Mouse (Mus musculus) erythroblast, adult 5-6 weeks (primary cell): ENCODE data around the gene Myom3. TPM values are rescaled to one million over a fixed set of nuclear protein-coding genes. Genes with fewer than 3 reads are reported as not detected.

Experiments
- ATAC-seq: replicated peaks from 2 replicates; pipeline ENCODE4 v1.8.0; 2016; ENCODE audit warnings: moderate number of reproducible peaks, mild to moderate bottlenecking, moderate TSS enrichment, inconsistent platforms; ENCODE audit not compliant: poor library complexity, low FRiP score, severe bottlenecking
- total RNA-seq, 2 experiments: library from RNA; stranded (forward) in 1 of 2; stranded (reverse) in 1 of 2; fragments of 150-400 nt in 1 of 2; fragments of 200-764, 138-1000 nt in 1 of 2; gene quantifications; 2 replicates each; pipeline versions ENCODE4 v1.2.3 to v1.2.4; 2015 to 2017; ENCODE audit warnings: low replicate concordance in 2 of 2

The Myom3 gene
- total RNA-seq, 2 experiments from 2014 or later: 0.51 TPM; not detected in 1

DNA sequence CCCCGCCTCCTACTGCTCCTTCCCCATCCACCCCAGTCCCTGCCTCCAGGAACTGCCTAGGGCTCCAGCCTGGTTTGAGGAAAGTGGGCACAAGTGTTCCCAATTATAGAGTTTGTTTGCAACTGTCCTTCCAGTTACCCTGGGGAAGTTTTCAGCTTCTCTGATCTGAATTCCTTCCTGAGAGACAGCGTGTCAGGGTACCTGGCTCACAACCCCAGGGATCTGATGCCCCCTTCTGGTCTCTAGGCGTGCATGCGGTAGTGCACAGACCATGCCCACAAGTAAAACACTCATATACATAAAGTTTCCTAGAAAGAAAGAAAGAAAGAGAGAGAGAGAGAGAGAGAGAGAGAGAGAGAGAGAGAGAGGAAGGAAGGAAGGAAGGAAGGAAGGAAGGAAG, 1.2 kb upstream of the Myom3 start:
- ATAC-seq: no peak

DNA sequence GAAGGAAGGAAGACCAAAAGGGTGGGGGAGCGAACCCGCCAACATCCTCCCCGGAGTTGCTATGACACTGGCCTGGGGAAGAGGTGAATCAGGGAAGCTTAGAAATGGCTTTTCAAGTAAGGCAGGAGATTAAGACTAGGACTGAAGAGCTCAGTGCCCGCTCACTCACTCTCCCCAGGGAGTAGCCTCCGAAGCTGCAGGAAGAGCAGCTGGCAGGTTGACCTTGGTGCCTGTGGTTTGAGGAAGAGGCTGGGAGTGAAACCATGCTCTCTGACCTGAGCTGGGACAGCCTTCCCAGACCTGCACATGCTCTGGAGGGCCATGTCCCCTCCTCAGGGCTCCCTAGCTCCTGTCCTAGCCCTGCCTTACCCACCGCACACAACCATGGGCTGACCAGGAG, 690 bp upstream of the Myom3 start:
- ATAC-seq: no peak

DNA sequence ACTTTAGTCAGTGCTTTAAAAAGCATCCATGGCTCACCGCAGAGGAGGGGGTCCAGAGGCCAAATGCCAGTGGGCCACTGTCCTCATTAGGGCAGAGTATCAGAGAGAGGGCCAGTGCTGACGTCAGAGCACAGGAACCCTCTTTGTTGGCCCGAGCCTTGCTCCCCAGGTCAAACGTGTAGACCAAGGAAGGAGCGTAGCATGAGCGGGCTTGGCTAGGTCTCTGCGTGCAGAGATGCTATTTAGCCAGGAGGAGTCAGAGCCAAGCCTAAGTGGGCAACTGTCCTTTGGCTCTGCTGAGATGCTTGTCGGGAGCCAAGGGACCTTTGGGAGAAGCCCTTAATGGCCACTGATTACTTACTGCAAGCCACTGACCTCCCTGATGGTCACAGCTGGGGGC, 1.5 kb downstream of the Myom3 start:
- ATAC-seq: no peak

DNA sequence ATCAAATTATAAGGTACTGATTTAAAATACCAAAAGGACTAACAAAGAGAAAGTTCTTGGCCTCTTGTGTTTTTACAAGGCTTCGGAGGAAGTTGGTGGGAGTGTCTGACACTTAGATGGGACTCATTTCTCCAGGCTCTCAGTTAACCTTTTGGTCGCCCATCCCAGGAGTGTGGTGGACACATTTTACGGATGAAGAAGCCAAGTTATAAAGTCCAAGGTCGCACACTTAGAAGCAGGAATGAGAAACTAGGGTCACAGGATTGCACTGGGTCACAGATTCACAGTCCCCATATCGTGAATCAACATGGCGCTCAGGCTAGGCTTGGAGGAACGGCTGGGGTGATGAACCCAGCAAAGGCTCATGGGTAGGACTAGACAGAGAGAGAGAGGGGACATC, 2.1 kb downstream of the Myom3 start:
- ATAC-seq: no peak

DNA sequence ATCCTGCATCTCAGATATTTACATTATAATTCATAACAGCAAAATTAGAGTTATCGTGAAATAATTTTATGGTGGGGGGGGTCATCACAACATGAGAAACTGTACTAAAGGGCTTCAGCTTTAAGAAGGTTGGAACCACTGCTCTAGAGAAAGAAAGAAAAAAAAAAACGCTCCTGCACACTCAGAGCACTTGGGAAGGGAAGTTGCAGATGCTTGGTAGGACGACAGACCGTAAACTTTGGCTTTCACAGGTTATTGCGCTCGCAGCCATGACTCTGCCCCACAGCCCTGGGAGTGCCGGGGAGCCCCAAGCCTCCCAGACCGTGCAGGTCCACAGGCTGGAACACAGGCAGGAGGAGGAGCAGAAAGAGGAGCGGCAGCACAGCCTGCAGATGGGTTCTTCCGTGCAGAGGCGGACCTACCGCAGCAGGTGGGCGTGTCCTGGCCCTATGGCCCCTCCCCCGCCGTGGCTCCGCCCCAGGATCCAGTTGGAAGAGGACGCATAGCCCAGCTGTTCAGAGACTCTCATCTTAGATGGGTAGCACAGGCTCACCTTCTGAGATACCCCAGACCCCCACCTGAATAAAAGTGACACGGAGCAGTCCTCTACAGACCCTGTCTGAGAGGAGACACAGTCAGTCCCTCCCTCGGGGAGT, 2.9 kb downstream of the Myom3 start:
- ATAC-seq: peak; percentile 74

DNA sequence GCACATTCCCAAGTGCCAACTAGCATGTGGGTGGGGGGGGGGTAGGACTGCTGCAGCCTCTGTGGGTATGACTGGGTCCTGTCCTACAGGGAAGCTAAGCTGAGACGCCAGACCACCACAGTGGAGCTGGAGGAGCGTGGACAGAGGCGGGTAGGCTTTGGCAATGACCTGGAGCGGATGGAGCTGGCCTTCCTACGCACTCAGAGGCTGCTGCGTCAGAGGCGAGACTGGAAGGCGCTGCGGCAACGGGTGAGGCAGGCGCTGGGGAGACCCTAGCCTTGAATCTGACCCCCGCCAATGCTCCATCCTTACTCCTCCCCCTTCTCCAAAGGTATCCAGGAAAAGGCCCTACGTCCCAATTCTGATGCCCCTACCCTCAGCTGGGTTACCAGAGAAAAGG, 5.2 kb downstream of the Myom3 start:
- ATAC-seq: no peak

DNA sequence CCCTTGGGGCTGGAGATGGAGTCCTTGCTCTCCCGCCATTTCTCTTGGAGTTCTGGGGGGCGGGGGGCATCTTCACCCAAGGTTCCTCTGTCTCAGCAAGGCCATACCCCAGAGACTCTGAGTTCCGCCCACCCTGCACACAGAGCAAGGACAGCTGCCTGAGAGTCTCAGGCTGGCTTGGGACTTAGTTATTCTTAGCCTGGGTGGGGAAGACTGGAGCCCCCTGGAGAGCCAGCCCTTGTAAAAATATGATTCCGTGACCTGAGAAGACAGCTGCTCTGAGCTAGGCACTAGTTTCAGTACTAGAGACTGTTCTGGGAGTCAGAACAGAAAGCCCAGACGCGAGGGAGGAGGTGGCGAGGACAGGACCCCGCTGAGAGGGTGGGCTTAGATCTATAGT, 6.2 kb downstream of the Myom3 start:
- ATAC-seq: no peak

DNA sequence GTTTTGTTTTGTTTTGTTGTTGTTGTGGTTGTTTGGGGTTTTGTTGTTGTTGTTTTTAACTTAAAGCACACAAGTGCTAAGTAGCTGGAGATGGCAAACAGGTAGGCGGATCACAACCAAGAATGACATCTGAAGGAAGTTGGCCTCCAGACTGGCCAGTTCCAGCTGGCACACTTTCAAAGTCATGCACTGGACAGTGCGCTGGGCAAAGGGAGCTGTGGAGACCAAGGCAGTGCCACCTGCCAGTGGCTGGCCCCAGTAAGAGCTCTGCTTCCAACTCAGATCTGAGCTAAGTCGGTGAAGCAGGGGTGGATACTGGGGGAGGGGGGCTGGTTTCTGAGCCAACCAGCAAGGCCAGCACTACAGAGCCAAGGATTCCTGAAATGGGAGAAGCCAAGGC, 7.5 kb downstream of the Myom3 start:
- no peak for ATAC-seq

DNA sequence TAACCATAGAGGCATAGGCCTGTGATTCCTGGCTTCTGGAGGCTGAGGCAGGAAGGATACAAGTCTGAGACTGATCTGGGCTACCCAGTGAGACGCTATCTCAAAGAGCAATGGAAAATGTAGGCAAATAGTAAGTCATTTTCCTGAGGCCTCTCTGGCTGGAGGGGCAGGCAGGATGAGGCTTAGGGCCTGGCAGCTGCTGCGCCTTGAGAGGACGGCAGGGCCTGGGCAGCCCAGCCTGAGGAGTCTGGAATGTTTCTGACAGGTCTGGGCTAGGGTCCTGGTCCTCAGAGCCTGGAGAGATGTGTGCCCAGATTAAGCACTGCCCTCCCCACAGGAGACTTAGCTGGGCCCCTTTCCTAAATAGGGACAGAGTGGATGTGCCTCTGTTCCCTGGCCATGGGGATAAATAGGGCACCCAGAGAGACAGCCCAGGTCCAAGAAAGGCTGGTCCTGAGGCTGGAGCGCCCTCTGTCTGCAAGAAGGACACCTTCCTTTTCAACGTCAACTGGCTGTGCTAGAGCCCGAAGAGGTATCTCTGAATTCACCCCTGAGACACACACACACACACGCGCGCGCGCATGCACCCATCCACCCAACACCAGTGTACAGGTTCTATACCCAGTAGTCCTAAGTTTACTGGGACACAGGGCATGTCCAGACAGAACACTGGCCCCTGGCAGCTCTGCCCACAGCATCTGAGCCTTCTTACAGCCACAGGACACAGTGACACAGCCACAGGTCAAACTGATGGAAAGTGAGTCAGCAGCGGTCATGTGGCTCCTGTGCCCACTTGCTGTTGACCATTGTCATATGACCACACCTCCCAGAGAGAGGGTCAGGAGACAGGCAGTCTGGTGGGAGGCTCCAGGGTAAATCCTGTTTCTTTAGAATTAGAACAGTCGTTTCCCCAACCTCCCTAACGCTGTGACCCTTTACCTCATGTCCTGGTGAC, 9.3 kb downstream of the Myom3 start:
- ATAC-seq: 0 out of 2 replicates have a peak, but pooled peaks have one; percentile 35

DNA sequence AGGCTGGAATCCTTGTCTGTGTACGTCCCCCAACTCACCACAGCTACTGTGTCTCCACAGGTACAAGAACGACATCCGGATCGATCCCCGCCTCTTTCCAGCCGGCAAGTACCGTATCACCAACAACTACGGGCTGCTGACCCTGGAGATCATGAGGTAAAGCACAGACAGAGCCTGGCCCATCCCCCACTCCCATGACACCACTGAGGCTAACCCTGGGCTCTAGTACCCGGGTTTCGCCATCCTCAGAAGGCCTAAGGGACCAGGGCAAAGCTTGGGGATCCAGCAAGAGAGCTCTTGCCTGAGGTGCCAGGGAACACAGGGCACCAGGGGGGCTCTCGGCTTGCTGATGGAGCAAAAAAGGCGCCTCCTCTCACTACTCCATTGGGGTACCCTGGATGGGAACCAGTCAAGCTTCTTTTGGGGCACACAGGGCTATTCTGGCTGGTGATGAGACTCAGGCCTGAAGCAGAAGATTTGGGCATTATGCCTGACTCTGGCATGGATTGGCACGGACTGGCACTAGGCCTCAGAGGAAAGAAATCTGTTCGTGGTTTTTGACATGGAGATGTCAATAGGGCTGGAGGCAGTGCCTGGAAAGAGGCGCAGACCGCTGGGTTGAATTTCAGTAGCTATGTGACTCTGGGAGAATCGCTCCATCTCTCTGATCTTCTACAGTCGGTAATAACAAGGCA, 11.2 kb downstream of the Myom3 start:
- no peak for ATAC-seq

DNA sequence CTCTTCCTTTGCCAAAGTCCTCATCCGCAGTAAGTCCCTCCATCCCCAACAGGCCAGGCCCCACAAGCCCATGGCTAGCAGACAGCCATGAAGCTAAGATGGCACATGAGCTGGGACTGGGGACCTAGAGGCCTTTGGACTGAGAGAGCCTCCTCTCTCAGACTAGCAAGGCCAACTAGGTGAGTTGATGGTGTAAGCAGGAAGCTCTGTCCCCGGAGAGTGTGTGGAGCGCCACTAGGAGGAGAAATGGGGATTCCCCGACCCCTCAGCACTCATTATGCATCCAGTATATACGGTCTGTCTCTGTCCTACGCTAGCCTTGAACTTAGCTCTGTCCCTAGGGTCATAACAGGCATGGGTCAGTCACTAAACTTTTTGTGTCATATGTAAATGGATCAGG, 12.1 kb downstream of the Myom3 start:
- ATAC-seq: no peak

DNA sequence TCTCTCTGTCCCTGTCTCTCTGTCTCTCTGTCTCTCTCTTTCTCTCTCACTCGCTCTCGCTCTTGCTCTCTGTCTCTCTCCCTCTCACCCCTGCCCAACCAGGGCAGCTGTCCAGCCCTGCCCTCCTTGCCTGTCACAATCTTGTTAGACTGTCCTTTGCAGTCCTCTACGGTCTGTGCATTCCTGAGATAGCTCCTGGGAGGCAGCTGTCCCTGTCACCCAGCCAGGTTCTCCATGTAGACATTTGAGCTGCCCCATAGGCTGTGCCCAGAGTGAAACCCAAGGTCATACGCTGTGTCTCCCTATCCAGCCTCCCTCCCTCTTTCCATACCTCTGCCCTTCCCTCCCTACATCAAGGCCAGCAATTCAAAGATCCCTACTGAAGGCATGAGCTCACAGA, 13.2 kb downstream of the Myom3 start:
- ATAC-seq: no peak

DNA sequence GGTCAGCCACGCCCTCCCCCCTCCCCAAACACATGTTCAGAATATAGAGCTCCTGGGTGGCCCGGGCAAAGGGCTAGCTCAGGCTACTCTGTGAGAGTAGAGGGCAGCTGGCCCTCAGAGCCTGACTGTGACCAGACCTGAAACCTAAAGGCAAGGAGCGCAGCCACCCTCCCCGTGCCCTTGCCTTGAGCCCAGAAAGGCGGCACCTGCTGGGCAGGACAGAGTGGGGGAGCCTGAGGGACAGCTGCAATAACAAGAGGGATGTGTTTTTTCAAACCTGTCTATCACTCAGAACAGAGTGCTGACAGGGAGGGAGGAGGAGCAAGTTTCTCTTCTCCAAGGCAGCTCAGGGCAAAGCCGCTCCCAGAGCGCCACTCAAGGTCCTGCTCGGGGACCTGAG, 15.0 kb downstream of the Myom3 start:
- no peak for ATAC-seq

DNA sequence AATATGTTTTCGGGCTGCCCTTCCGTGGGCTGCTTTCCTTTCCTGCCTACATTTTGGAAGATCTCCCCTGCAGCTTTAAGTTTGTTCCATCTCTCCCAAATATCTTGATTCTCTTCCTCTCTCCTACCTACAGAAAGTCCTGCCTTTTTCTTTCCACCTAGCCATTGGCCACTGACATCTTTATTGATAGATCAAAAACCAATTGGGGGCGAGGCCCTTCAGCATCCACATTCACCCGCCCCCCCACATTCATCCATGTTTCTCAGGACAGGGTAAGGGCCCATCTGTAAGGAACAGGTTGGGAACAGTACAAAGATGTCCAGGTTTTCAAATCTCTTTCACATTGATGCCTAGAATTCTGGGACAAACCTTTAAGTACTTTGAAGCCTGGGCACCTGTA, 17.3 kb downstream of the Myom3 start:
- ATAC-seq: no peak

DNA sequence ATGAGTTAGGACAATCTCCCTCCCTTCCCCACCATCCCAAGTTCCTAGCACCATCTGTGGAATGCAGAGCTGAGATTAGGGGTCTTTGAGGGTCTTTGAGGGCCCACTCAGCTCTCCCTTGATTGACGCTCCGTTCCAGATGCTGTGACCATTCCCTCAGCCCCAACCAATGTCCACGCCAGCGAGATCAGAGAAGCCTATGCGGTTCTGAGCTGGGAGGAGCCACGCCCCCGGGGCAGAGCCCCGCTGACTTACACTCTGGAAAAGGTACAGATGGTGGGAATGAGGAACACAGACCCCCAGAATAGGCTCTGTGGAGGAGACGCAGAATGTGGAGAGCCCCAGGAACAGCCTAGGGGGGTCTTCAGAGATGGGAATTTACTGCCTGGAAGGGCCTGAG, 20.1 kb downstream of the Myom3 start:
- no peak for ATAC-seq

DNA sequence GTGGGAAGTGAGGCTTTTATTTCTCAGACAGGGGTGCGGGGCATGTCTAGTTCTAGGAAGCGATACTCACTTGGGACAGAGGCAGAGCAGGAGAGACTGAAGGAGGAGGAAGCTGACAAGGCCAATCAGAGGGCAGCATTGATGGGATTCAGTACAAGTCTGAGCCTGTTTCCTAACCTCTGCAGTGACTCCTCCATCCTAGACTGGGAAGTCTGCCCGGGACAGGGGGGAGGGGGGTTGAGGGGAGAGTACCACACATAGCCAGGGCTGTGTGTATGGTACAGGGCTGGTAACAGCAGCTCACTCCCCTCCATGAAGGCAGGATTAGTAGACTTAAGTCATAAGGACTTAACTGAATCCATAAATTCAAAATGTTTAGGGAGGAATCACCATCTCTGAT, 20.7 kb downstream of the Myom3 start:
- ATAC-seq: no peak

DNA sequence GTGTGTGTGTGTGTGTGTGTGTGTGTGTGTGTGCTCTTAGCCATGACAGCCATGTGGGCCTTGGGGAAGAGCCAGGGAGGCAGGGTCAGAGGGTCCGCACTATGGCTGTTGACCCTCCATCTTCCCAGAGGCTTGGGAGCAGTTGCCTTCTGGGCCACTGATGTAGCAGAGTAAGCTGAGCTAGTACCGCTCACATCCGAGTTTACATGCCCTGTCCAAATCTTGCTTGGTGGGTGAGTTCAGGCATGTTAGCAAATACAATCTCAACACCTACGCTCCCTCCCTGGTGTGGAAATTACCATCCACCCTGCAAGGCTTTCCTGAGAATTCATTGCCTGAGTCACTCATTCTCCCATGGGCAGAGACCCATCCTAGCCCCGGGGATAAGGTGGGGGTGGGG, 21.8 kb downstream of the Myom3 start:
- ATAC-seq: no peak

DNA sequence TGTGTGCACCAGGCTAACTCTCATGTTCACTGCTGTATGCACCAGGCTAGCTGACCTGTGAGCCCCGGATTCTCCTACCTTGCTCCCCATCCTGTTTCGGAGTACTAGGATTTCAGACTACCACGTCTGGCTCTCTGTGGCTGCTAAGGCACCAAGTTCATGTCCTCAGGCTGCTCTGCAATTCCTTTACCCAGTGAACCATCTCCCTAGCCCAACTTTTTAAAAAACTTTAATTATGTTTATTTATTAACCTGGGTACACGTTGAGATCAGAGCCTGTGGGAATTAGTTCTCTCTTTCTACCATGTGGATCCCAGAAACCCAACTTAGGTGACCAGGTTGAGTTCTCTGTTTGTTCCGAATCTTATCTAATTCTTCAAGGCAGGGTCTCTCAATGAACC, 27.1 kb downstream of the Myom3 start:
- no peak for ATAC-seq

DNA sequence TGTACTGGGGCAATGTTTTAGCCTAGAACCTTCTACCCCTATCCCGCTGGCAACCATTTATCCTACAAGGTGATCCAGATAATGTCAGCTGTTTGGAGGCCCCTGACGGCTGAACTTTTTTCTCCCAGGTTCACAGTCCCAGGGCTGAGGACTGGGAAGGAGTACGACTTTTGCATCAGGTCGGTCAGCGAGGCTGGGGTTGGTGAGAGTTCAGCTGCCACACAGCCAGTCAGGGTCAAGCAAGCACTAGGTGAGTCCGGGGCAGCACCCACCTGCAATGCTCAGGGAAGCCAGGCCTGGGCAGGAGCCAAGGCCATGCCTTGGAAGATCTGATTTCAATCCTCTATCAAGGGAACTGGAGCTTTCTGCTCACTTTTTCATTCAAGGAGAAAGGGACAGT, 27.8 kb downstream of the Myom3 start:
- ATAC-seq: no peak

DNA sequence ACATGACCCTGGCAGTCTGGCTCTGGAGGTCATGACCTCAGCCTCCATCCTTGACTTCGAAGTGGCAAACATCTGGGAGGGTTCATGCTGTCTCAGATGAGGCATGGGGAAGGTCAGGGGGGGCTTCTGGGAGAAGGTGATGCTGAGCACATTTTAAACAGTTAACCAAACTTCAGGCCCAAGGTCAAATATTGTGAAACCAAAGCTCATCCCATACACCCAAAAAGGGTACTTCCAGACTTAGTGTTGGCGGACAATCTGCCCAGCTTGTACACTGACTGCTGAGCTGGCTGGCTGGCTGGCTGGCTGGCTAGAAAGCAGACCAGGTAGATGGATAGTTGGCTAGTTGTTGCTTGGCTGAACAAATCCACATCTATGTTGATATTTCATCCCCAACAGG, 29.6 kb downstream of the Myom3 start:
- ATAC-seq: no peak

DNA sequence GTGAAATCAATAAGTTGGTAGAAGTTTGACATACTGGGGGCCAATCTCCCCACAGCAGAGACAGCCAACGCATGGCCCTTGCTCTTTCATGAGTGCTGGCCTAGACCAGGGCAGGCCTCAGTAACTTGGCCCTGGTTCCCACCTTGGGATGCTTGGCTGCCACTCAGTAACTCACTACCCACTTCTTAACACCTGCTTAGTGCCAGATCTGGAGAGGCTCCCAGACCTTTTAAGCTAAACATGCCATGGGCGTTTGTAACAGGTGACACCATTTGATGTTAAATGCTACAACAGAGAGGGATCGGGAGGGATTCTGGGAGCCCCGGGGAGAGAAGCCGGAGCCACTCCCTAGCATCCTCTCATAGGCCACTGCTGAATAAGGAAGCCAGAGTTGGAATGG, 33.3 kb downstream of the Myom3 start:
- ATAC-seq: no peak
